Mouse (Mus musculus) erythroid progenitor cell, adult 5-6 weeks (primary cell): Measurements from ENCODE around the gene Ndufa3. TPM values are rescaled to one million over a fixed set of nuclear protein-coding genes. Genes with fewer than 3 reads are reported as not detected.

Experiments used
- ATAC-seq: replicated peaks from 2 replicates; pipeline ENCODE4 v1.8.0; 2016; ENCODE audit warnings: moderate number of reproducible peaks, mild to moderate bottlenecking, moderate TSS enrichment, inconsistent platforms; ENCODE audit not compliant: poor library complexity, low FRiP score, severe bottlenecking
- total RNA-seq, 2 experiments: library from RNA; stranded (forward) in 1 of 2; stranded (reverse) in 1 of 2; fragments of 150-400 nt in 1 of 2; fragments of 186-747, 209-891 nt in 1 of 2; gene quantifications; 2 replicates each; pipeline versions ENCODE4 v1.2.3 to v1.2.4; 2015 to 2017; ENCODE audit warnings: low replicate concordance in 2 of 2

The Ndufa3 gene
- total RNA-seq, 2 experiments from 2014 or later, result 80.0 to 193 TPM

- ATAC-seq, result peak; percentile 35; the same call in 1 of the 2 replicates
Measured at GRCm38 (mm10) chr7:3664524-3665214, 47.5 kb downstream of the Ndufa3 start.

GRCm38 (mm10) chr7:3665215-3666114 is 48.3 kb downstream of the Ndufa3 start, which contains the start of gene Leng1:
Gene Leng1 (minus strand): TSS chr7:3665840.
- ATAC-seq, result peak; percentile 95

GRCm38 (mm10) chr7:3666921-3667391 is 49.8 kb downstream of the Ndufa3 start:
- no peak for ATAC-seq

Other genes with a start within 250 kb of the Ndufa3 start
- not detected in 2 replicates for gene Cacng8, start 226.7 kb upstream of the Ndufa3 start, total RNA-seq (2015; ENCODE audit: low replicate concordance)
- gene Cacng8, start 226.7 kb upstream of the Ndufa3 start, total RNA-seq (2017; ENCODE audit: low replicate concordance), result not detected in 2 replicates
- not detected in 2 replicates for gene Cacng6, start 193.2 kb upstream of the Ndufa3 start, total RNA-seq (2015; ENCODE audit: low replicate concordance)
- not detected in 2 replicates for gene Cacng6, start 193.2 kb upstream of the Ndufa3 start, total RNA-seq (2017; ENCODE audit: low replicate concordance)
- gene Tarm1, start 114.7 kb upstream of the Ndufa3 start, total RNA-seq (2015; ENCODE audit: low replicate concordance), result 1.7 TPM in 1 of 2 replicates, not detected in the other
- gene Tarm1, start 114.7 kb upstream of the Ndufa3 start, total RNA-seq (2017; ENCODE audit: low replicate concordance), result 0.90 and 1.4 TPM in 2 replicates
- gene Oscar, start 1.2 kb upstream of the Ndufa3 start, total RNA-seq (2015; ENCODE audit: low replicate concordance), result not detected in 2 replicates
- gene Oscar, start 1.2 kb upstream of the Ndufa3 start, total RNA-seq (2017; ENCODE audit: low replicate concordance), result not detected in 2 replicates
- gene Tfpt, start 12.6 kb downstream of the Ndufa3 start, total RNA-seq (2015; ENCODE audit: low replicate concordance), result 9.4 and 17.2 TPM in 2 replicates
- gene Tfpt, start 12.6 kb downstream of the Ndufa3 start, total RNA-seq (2017; ENCODE audit: low replicate concordance), result 10.0 and 10.8 TPM in 2 replicates
- gene Prpf31, start 12.6 kb downstream of the Ndufa3 start, total RNA-seq (2015; ENCODE audit: low replicate concordance), result 14.3 and 23.4 TPM in 2 replicates
- gene Prpf31, start 12.6 kb downstream of the Ndufa3 start, total RNA-seq (2017; ENCODE audit: low replicate concordance), result 13.5 and 19.8 TPM in 2 replicates
- gene Cnot3, start 27.9 kb downstream of the Ndufa3 start, total RNA-seq (2015; ENCODE audit: low replicate concordance), result 109 and 150 TPM in 2 replicates
- 47.9 and 91.2 TPM in 2 replicates for gene Cnot3, start 27.9 kb downstream of the Ndufa3 start, total RNA-seq (2017; ENCODE audit: low replicate concordance)
- 2.5 and 8.8 TPM in 2 replicates for gene Leng1, start 48.5 kb downstream of the Ndufa3 start, total RNA-seq (2015; ENCODE audit: low replicate concordance)
- 2.7 and 3.0 TPM in 2 replicates for gene Leng1, start 48.5 kb downstream of the Ndufa3 start, total RNA-seq (2017; ENCODE audit: low replicate concordance)
- 6.7 TPM in 1 of 2 replicates, not detected in the other for gene Tmc4, start 60.2 kb downstream of the Ndufa3 start, total RNA-seq (2015; ENCODE audit: low replicate concordance)
- 0.77 TPM in 1 of 2 replicates, not detected in the other for gene Tmc4, start 60.2 kb downstream of the Ndufa3 start, total RNA-seq (2017; ENCODE audit: low replicate concordance)
- gene Tsen34, start 75.5 kb downstream of the Ndufa3 start, total RNA-seq (2015; ENCODE audit: low replicate concordance), result 1.7 TPM in 1 of 2 replicates, not detected in the other
- gene Tsen34, start 75.5 kb downstream of the Ndufa3 start, total RNA-seq (2017; ENCODE audit: low replicate concordance), result 3.0 and 3.1 TPM in 2 replicates
- 17.7 and 29.3 TPM in 2 replicates for gene Mboat7, start 76.2 kb downstream of the Ndufa3 start, total RNA-seq (2015; ENCODE audit: low replicate concordance)
- 1.0 and 6.4 TPM in 2 replicates for gene Mboat7, start 76.2 kb downstream of the Ndufa3 start, total RNA-seq (2017; ENCODE audit: low replicate concordance)
- 482 and 547 TPM in 2 replicates for gene Rps9, start 86.6 kb downstream of the Ndufa3 start, total RNA-seq (2015; ENCODE audit: low replicate concordance)
- 300 and 652 TPM in 2 replicates for gene Rps9, start 86.6 kb downstream of the Ndufa3 start, total RNA-seq (2017; ENCODE audit: low replicate concordance)
- 27.7 and 27.8 TPM in 2 replicates for gene Pirb, start 103.0 kb downstream of the Ndufa3 start, total RNA-seq (2015; ENCODE audit: low replicate concordance)
- 4.8 and 6.4 TPM in 2 replicates for gene Pirb, start 103.0 kb downstream of the Ndufa3 start, total RNA-seq (2017; ENCODE audit: low replicate concordance)
- gene Gm15448, start 208.3 kb downstream of the Ndufa3 start, total RNA-seq (2015; ENCODE audit: low replicate concordance), result not detected in 2 replicates
- gene Gm15448, start 208.3 kb downstream of the Ndufa3 start, total RNA-seq (2017; ENCODE audit: low replicate concordance), result 1.5 and 2.6 TPM in 2 replicates
- gene Pira2, start 227.7 kb downstream of the Ndufa3 start, total RNA-seq (2015; ENCODE audit: low replicate concordance), result 3.2 and 13.4 TPM in 2 replicates
- 1.8 and 6.2 TPM in 2 replicates for gene Pira2, start 227.7 kb downstream of the Ndufa3 start, total RNA-seq (2017; ENCODE audit: low replicate concordance)